Mouse (Mus musculus): ENCODE results near the gene 4833423E24Rik. TPM values are rescaled to one million over a fixed set of nuclear protein-coding genes. Genes with fewer than 3 reads are reported as not detected.

Gene 4833423E24Rik
- polyA plus RNA-seq (2012; fragmentation: generic; extraction: Trizol), result not detected

DNA sequence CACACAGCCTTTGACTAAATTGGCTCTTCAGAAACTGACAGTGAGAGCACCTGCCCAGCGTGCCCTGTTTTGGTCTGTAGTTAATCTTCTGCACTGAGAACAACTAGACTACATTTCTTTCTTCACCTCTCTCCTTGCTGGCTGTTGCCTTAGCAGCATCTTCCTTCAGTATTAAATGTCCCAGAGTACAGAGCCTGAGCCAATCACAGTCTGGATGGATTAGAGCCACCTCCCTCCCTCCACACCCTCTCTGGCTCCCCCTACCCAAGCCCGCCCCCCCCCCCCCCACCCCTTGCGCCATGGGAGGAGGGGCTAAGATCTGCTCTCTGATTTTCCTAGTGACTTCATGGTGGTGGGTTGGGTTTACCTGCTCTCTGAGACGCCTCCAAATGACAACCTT, at the start of gene 4833423E24Rik:
Gene 4833423E24Rik (minus strand): TSS at position 146 of the 400 bp plus-strand sequence.
- H3K36me3 ChIP-seq (ENCODE audit: control insufficient read depth, insufficient read depth), result no peaks in the 10 kb centered on the region
- H3K27me3 ChIP-seq (ENCODE audit: control insufficient read depth, insufficient read depth, insufficient read length), result no peaks in the 10 kb centered on the region
- no peak within 1 kb of the TSS for H3K4me3 ChIP-seq
- no peaks in the 10 kb centered on the region for H3K79me2 ChIP-seq (ENCODE audit: control insufficient read depth, insufficient read depth)
- no peak within 1 kb of the TSS for H3K4me2 ChIP-seq (ENCODE audit: low read depth)
- TF ChIP-seq MAX (IDR thresholded peaks at IDR 0.05; ENCODE audit: low read depth), result no peak
- no peak for TF ChIP-seq MYOD1 (IDR thresholded peaks at IDR 0.05; ENCODE audit: control insufficient read depth in 1 of 3, insufficient read length in 2 of 3, low read depth in 2 of 3)
- no peak for TF ChIP-seq USF1 (IDR thresholded peaks at IDR 0.05; ENCODE audit: low read depth)
- no peak for TF ChIP-seq CEBPB (IDR thresholded peaks at IDR 0.05; ENCODE audit: insufficient read depth, poor library complexity, severe bottlenecking)
- TF ChIP-seq SRF (IDR thresholded peaks at IDR 0.05; ENCODE audit: control insufficient read depth, insufficient read length, low read depth), result no peak
- TF ChIP-seq E2F4 (IDR thresholded peaks at IDR 0.05; ENCODE audit: insufficient read depth), result no peak
- TF ChIP-seq TCF3 (IDR thresholded peaks at IDR 0.05; ENCODE audit: insufficient read length, low read depth), result no peak
- no peak for TF ChIP-seq MYOG (IDR thresholded peaks at IDR 0.05; ENCODE audit: control insufficient read depth in 1 of 3, insufficient read depth in 1 of 3, insufficient read length in 2 of 3, low read depth in 2 of 3)
- no peak for TF ChIP-seq POLR2AphosphoS2 (IDR thresholded peaks at IDR 0.05; ENCODE audit: insufficient read length, low read depth)
- no peak for TF ChIP-seq TCF12 (IDR thresholded peaks at IDR 0.05; ENCODE audit: insufficient read depth, poor library complexity, severe bottlenecking)
- TF ChIP-seq REST (IDR thresholded peaks at IDR 0.05; ENCODE audit: insufficient read depth, insufficient read length), result no peak
- TF ChIP-seq POLR2A (IDR thresholded peaks at IDR 0.05; ENCODE audit: insufficient read length, low read depth), result no peak
- H3ac ChIP-seq (ENCODE audit: control insufficient read depth, insufficient read length), result no peak within 1 kb of the TSS

DNA sequence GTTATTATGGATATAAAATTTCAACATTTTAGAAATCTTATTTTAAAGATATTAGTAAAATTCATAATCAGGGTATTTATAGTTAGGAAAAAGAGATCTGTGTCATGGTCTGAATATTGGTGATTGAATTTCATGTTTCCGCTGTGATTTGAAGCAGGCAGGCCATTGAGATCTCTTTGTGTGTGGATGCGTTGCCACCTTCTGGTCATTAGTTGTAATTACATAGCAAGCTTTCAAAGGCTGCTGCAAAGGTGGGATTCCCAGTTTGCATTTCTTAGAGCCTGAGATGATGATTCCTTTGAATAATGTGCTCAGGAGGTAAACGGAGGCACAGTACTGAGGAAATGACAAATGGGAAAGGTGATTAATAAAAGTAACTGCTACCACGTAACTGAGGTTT, 42.4 kb upstream of the 4833423E24Rik start:
- no peak for TF ChIP-seq MAX (IDR thresholded peaks at IDR 0.05; ENCODE audit: low read depth)
- no peak for TF ChIP-seq CEBPB (IDR thresholded peaks at IDR 0.05; ENCODE audit: insufficient read depth, poor library complexity, severe bottlenecking)
- no peak for TF ChIP-seq SRF (IDR thresholded peaks at IDR 0.05; ENCODE audit: control insufficient read depth, insufficient read length, low read depth)
- no peaks in the 10 kb centered on the region for H3K27me3 ChIP-seq (ENCODE audit: control insufficient read depth, insufficient read depth, insufficient read length)
- no peak overlapping the region for H3K4me2 ChIP-seq (ENCODE audit: low read depth)
- no peaks in the 10 kb centered on the region for H3K36me3 ChIP-seq (ENCODE audit: control insufficient read depth, insufficient read depth)
- H3ac ChIP-seq (ENCODE audit: control insufficient read depth, insufficient read length), result no peak overlapping the region
- no peaks in the 10 kb centered on the region for H3K79me2 ChIP-seq (ENCODE audit: control insufficient read depth, insufficient read depth)
- no peak overlapping the region for H3K4me3 ChIP-seq

DNA sequence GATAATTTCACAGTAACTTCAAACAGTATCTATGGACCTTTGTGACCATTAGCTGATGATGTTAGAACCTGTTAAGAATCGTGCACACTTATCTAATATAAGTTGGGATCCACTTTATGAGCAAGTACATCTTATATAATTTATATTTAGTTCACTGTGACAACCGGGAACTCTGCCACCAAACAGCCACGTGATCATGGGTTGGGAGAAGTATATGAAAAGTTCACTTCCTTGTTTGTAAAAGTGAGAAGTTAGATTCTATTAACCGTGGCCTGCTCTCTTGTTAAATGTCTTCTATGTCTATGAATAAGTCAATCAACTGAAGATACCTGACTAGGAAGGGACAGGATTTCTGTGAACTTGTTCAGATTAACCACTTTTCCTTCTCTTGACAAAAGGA, 41.4 kb upstream of the 4833423E24Rik start:
- Histone ChIP-seq H3ac (ENCODE audit: control insufficient read depth, insufficient read length) (no peak overlapping the region), H3K36me3 (ENCODE audit: control insufficient read depth, insufficient read depth) (no peaks in the 10 kb centered on the region), H3K4me3 (no peak overlapping the region), H3K4me2 (ENCODE audit: low read depth) (no peak overlapping the region), H3K27me3 (ENCODE audit: control insufficient read depth, insufficient read depth, insufficient read length) (no peaks in the 10 kb centered on the region), H3K79me2 (ENCODE audit: control insufficient read depth, insufficient read depth) (no peaks in the 10 kb centered on the region)
- TF ChIP-seq SRF (IDR thresholded peaks at IDR 0.05; ENCODE audit: control insufficient read depth, insufficient read length, low read depth), result no peak

DNA sequence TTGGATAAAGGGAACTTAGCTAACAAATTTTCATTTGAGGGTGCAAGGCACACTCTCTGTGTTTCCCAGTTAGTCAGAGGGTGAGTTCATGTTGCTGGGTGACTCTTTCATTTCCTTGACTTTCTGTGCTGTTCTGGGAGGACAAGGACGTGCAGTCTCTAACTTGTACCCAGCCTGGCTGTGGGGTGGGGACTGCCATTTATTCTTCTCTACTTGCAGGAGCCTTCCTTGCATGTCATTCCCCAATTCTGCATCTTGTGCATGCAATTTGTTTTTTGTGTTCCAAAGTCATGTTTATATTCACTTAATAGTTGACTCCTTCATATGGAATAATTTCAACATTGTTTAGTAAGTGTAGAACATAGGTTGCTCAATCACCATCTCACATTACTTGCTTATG, 36.0 kb upstream of the 4833423E24Rik start:
- no peak overlapping the region for H3ac ChIP-seq (ENCODE audit: control insufficient read depth, insufficient read length)
- no peaks in the 10 kb centered on the region for H3K36me3 ChIP-seq (ENCODE audit: control insufficient read depth, insufficient read depth)
- H3K27me3 ChIP-seq (ENCODE audit: control insufficient read depth, insufficient read depth, insufficient read length), result no peaks in the 10 kb centered on the region
- no peaks in the 10 kb centered on the region for H3K79me2 ChIP-seq (ENCODE audit: control insufficient read depth, insufficient read depth)
- TF ChIP-seq E2F4 (IDR thresholded peaks at IDR 0.05; ENCODE audit: insufficient read depth) (no peak), POLR2A (IDR thresholded peaks at IDR 0.05; ENCODE audit: insufficient read length, low read depth) (no peak), CEBPB (IDR thresholded peaks at IDR 0.05; ENCODE audit: insufficient read depth, poor library complexity, severe bottlenecking) (no peak), MYOG (IDR thresholded peaks at IDR 0.05; ENCODE audit: control insufficient read depth in 1 of 3, insufficient read depth in 1 of 3, insufficient read length in 2 of 3, low read depth in 2 of 3) (no peak), SRF (IDR thresholded peaks at IDR 0.05; ENCODE audit: control insufficient read depth, insufficient read length, low read depth) (no peak), TCF3 (IDR thresholded peaks at IDR 0.05; ENCODE audit: insufficient read length, low read depth) (no peak), TCF12 (IDR thresholded peaks at IDR 0.05; ENCODE audit: insufficient read depth, poor library complexity, severe bottlenecking) (no peak), MAX (IDR thresholded peaks at IDR 0.05; ENCODE audit: low read depth) (no peak), MYOD1 (IDR thresholded peaks at IDR 0.05; ENCODE audit: control insufficient read depth in 1 of 3, insufficient read length in 2 of 3, low read depth in 2 of 3) (no peak), REST (IDR thresholded peaks at IDR 0.05; ENCODE audit: insufficient read depth, insufficient read length) (no peak), USF1 (IDR thresholded peaks at IDR 0.05; ENCODE audit: low read depth) (no peak), POLR2AphosphoS2 (IDR thresholded peaks at IDR 0.05; ENCODE audit: insufficient read length, low read depth) (no peak)
- H3K4me3 ChIP-seq, result no peak overlapping the region
- no peak overlapping the region for H3K4me2 ChIP-seq (ENCODE audit: low read depth)

DNA sequence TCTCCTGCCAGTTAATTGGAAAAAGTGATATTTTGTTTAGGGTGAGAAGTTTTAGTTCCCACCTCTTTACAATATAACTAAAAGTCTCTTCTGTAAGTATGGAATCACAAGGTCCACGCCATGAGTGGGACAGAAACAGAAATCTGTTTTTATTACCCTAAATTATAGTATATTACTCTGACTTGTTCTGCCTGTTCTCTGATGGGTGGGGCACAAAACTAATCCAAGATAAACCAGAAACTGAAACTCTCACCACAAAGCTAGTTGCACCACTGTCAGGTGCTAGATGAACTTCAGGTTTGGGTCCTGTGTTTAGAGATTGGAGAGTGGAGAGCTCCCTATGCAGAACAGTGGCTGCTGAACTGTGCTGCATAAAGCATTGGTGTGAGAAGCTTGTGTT, 15.1 kb upstream of the 4833423E24Rik start:
- TF ChIP-seq E2F4 (IDR thresholded peaks at IDR 0.05; ENCODE audit: insufficient read depth) (no peak), POLR2AphosphoS2 (IDR thresholded peaks at IDR 0.05; ENCODE audit: insufficient read length, low read depth) (no peak), USF1 (IDR thresholded peaks at IDR 0.05; ENCODE audit: low read depth) (no peak), TCF12 (IDR thresholded peaks at IDR 0.05; ENCODE audit: insufficient read depth, poor library complexity, severe bottlenecking) (no peak), MAX (IDR thresholded peaks at IDR 0.05; ENCODE audit: low read depth) (no peak), SRF (IDR thresholded peaks at IDR 0.05; ENCODE audit: control insufficient read depth, insufficient read length, low read depth) (no peak), REST (IDR thresholded peaks at IDR 0.05; ENCODE audit: insufficient read depth, insufficient read length) (no peak), MYOG (IDR thresholded peaks at IDR 0.05; ENCODE audit: control insufficient read depth in 1 of 3, insufficient read depth in 1 of 3, insufficient read length in 2 of 3, low read depth in 2 of 3) (no peak), TCF3 (IDR thresholded peaks at IDR 0.05; ENCODE audit: insufficient read length, low read depth) (no peak), CEBPB (IDR thresholded peaks at IDR 0.05; ENCODE audit: insufficient read depth, poor library complexity, severe bottlenecking) (no peak), POLR2A (IDR thresholded peaks at IDR 0.05; ENCODE audit: insufficient read length, low read depth) (no peak), MYOD1 (IDR thresholded peaks at IDR 0.05; ENCODE audit: control insufficient read depth in 1 of 3, insufficient read length in 2 of 3, low read depth in 2 of 3) (no peak)
- no peaks in the 10 kb centered on the region for H3K36me3 ChIP-seq (ENCODE audit: control insufficient read depth, insufficient read depth)
- no peak overlapping the region for H3K4me2 ChIP-seq (ENCODE audit: low read depth)
- no peak overlapping the region for H3ac ChIP-seq (ENCODE audit: control insufficient read depth, insufficient read length)
- no peaks in the 10 kb centered on the region for H3K79me2 ChIP-seq (ENCODE audit: control insufficient read depth, insufficient read depth)
- H3K4me3 ChIP-seq, result no peak overlapping the region
- H3K27me3 ChIP-seq (ENCODE audit: control insufficient read depth, insufficient read depth, insufficient read length), result no peaks in the 10 kb centered on the region
